Mouse (Mus musculus) kidney, postnatal 0 days (tissue): ENCODE measurements at regions not wholly inside any gene's neighbourhood (a gene's known extent, or its start where the extent isn't known, plus 50 kb on each side); places are given as distances from the start of the nearest gene placed in this dataset.

Experiments used
- ATAC-seq: fragments of 200-750 bp; cut with Nextera tagmentation; replicated peaks from 2 replicates; pipeline ENCODE4 v1.8.0; 2017; ENCODE audit warnings: low read depth, moderate number of reproducible peaks, moderate TSS enrichment, moderate library complexity; ENCODE audit not compliant: low FRiP score
- DNase-seq: peaks from one replicate; pipeline ENCODE4 v3.0.0-alpha.2; 2016; ENCODE audit warnings: low spot score
- H3K27ac ChIP-seq: fragments of 300-500 bp; sonication (generic); 2 replicates; pipeline ENCODE4 v1.5.1; 2014; ENCODE audit warnings: mild to moderate bottlenecking
- H3K27me3 ChIP-seq: fragments of 300-500 bp; sonication (generic); 2 replicates; pipeline ENCODE4 v1.6.1; 2014; ENCODE audit warnings: low read length, mixed read lengths; ENCODE audit not compliant: insufficient read depth
- H3K36me3 ChIP-seq: fragments of 300-500 bp; sonication (generic); 2 replicates; pipeline ENCODE4 v1.6.1; 2014; ENCODE audit warnings: low read length, mixed read lengths; ENCODE audit not compliant: insufficient read depth
- H3K4me1 ChIP-seq: fragments of 300-500 bp; sonication (generic); replicated peaks from 2 replicates; pipeline ENCODE4 v1.6.1; 2014; ENCODE audit warnings: antibody characterized with exemption, low read length, mixed read lengths; ENCODE audit not compliant: insufficient read depth
- H3K4me2 ChIP-seq: fragments of 300-500 bp; sonication (generic); 2 replicates; pipeline ENCODE4 v1.6.1; 2014; ENCODE audit warnings: mild to moderate bottlenecking, low read length, moderate library complexity, mixed read lengths
- H3K4me3 ChIP-seq: fragments of 300-500 bp; sonication (generic); replicated peaks from 2 replicates; pipeline ENCODE4 v1.5.1; 2014; ENCODE audit warnings: low read depth, low read length
- H3K9ac ChIP-seq: fragments of 300-500 bp; sonication (generic); 2 replicates; pipeline ENCODE4 v1.6.1; 2014; ENCODE audit warnings: low read depth, low read length
- H3K9me3 ChIP-seq: fragments of 300-500 bp; sonication (generic); replicated peaks from 2 replicates; pipeline ENCODE4 v1.6.1; 2016; ENCODE audit warnings: low read length, inconsistent platforms, mixed read lengths
- CTCF ChIP-seq: IDR thresholded peaks from 2 replicates; pipeline ENCODE4 v1.5.1; 2016; ENCODE audit warnings: antibody characterized with exemption, low read depth, mild to moderate bottlenecking, moderate library complexity
- WGBS: fragments of 180-500 bp; shearing (Covaris S2); extraction: QIAGEN DNeasy Blood & Tissue Kit; methylation state at CpG from one replicate; pipeline ENCODE4 v1.1.7; 2014; 5-methylcytosine and 5-hydroxymethylcytosine counted together

- DNase-seq: no peak
- no peak for ATAC-seq
- TF ChIP-seq CTCF: no peak
- Histone ChIP-seq H3K4me3 (no peak overlapping the region), H3K27ac (no peak overlapping the region), H3K4me1 (0 out of 2 replicates have a peak, but pooled peaks cover 3% of the 10 kb centered on the region), H3K4me2 (no peak overlapping the region), H3K9me3 (no peaks in the 10 kb centered on the region), H3K9ac (no peak overlapping the region), H3K36me3 (no peaks in the 10 kb centered on the region), H3K27me3 (no peaks in the 10 kb centered on the region)
- WGBS: 87% methylated on average over 20 of the region's 20 CpGs
Measured at GRCm38 (mm10) chr12:12722982-12723661, 218.6 kb downstream of the Mycn start.

- Histone ChIP-seq H3K27me3 (no peaks in the 10 kb centered on the region), H3K4me1 (no peaks in the 10 kb centered on the region; the same call in 1 of the 2 replicates), H3K9me3 (no peaks in the 10 kb centered on the region), H3K36me3 (no peaks in the 10 kb centered on the region), H3K4me3 (no peak overlapping the region), H3K4me2 (no peak overlapping the region), H3K9ac (no peak overlapping the region), H3K27ac (no peak overlapping the region)
- DNase-seq (no peak), ATAC-seq (no peak)
- no peak for TF ChIP-seq CTCF
- 88% methylated on average over 9 of the region's 9 CpGs for WGBS
Measured at GRCm38 (mm10) chr12:12716691-12717090, 225.0 kb downstream of the Mycn start.

- Histone ChIP-seq H3K9me3 (no peaks in the 10 kb centered on the region), H3K9ac (no peak overlapping the region), H3K36me3 (no peaks in the 10 kb centered on the region), H3K27me3 (no peaks in the 10 kb centered on the region), H3K27ac (no peak overlapping the region), H3K4me3 (no peak overlapping the region), H3K4me1 (no peaks in the 10 kb centered on the region; the same call in 1 of the 2 replicates), H3K4me2 (no peak overlapping the region)
- DNase-seq (no peak), ATAC-seq (no peak)
- 79% methylated on average over 7 of the region's 7 CpGs for WGBS
- TF ChIP-seq CTCF: no peak
Measured at GRCm38 (mm10) chr12:12715956-12716669, 225.6 kb downstream of the Mycn start.

- Histone ChIP-seq H3K4me2 (no peak overlapping the region), H3K27ac (no peak overlapping the region), H3K9me3 (no peaks in the 10 kb centered on the region), H3K4me1 (no peaks in the 10 kb centered on the region; the same call in 1 of the 2 replicates), H3K4me3 (no peak overlapping the region), H3K36me3 (no peaks in the 10 kb centered on the region), H3K9ac (no peak overlapping the region), H3K27me3 (no peaks in the 10 kb centered on the region)
- TF ChIP-seq CTCF: no peak
- ATAC-seq (no peak), DNase-seq (no peak)
- WGBS: 35% methylated on average over 4 of the region's 4 CpGs
Measured at GRCm38 (mm10) chr12:12715528-12715927, 226.2 kb downstream of the Mycn start.

GRCm38 (mm10) chr12:12710184-12710609 lies 231.5 kb downstream of the Mycn start:
- H3K9me3 ChIP-seq: no peaks in the 10 kb centered on the region
- ATAC-seq: no peak
- 87% methylated on average over 6 of the region's 6 CpGs for WGBS

GRCm38 (mm10) chr12:12708954-12709523 lies 232.7 kb downstream of the Mycn start:
- H3K27ac ChIP-seq: no peak overlapping the region
- ATAC-seq (no peak), DNase-seq (peak; percentile 25)
- no peaks in the 10 kb centered on the region for H3K4me1 ChIP-seq
- H3K36me3 ChIP-seq: no peaks in the 10 kb centered on the region
- H3K9me3 ChIP-seq: no peaks in the 10 kb centered on the region
- H3K4me2 ChIP-seq: no peak overlapping the region
- H3K4me3 ChIP-seq: no peak overlapping the region
- TF ChIP-seq CTCF: no peak
- WGBS: 31% methylated on average over 14 of the region's 14 CpGs
- H3K27me3 ChIP-seq: no peaks in the 10 kb centered on the region
- no peak overlapping the region for H3K9ac ChIP-seq

More at GRCm38 (mm10) chr12:12710184-12710609, 231.5 kb downstream of the Mycn start:
- H3K27me3 ChIP-seq: no peaks in the 10 kb centered on the region
- no peaks in the 10 kb centered on the region for H3K36me3 ChIP-seq
- no peak overlapping the region for H3K4me2 ChIP-seq
- TF ChIP-seq CTCF: no peak
- H3K4me3 ChIP-seq: no peak overlapping the region
- no peaks in the 10 kb centered on the region for H3K4me1 ChIP-seq
- no peak overlapping the region for H3K27ac ChIP-seq
- no peak overlapping the region for H3K9ac ChIP-seq
- DNase-seq: no peak
